Mouse (Mus musculus) adrenal gland, adult 2 months (tissue): ENCODE measurements around the gene Tmem222. TPM values are rescaled to one million over a fixed set of nuclear protein-coding genes. Genes with fewer than 3 reads are reported as not detected.

ENCODE experiments used
- DNase-seq: peaks from one replicate; pipeline ENCODE4 v3.0.0; 2021
- polyA plus RNA-seq: library from polyadenylated mRNA; depleted of rRNA; stranded (reverse); fragments of >200 nt; gene quantifications from 2 replicates; pipeline ENCODE4 v1.2.3, GENCODE M21; 2012
- total RNA-seq, 2 experiments: library from RNA; stranded (reverse); gene quantifications; 2 replicates each; pipeline ENCODE4 v1.2.3; 2021

Gene Tmem222
- total and polyA plus RNA-seq, 3 experiments = 59.7 to 125 (median 78.2) TPM

DNA sequence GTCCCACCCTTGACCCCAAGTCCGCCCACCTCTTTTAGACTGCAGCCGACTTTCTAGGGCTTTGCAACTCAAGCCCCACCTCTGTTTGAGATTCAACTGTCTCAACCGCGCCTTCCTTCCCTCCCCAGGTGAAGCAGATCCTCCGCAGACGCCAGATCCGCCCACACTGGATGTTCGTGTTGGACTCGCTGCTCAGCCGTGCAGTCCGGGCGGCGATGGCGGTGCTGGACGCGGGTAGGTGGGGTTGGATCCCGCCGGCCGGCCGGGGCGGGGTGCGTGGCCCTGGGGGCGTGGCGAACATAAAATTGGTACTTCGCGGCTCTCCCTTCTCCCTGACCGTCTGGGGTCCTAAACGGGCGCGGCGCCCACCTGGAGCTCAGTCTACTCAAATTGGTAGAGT lies 26.4 kb downstream of the Tmem222 start:
- no peak for DNase-seq

DNA sequence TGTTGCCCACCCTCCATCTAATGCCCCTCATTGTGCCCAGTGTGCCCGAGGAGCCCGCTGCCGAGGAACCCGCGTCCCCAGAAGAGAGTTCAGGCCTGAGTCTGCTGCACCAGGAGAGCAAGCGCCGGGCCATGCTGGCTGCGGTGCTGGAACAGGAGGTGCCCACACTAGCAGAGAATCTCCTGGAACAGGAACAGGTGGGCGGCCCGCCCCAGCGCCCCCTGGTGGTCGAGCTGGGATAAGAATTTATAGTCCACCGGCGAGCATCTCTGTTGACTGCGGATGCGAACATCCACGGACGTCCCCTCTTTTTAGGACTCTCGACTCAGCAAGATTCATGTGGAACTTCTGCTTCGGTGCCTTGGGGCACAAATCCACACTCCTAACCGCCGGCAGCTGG lies 27.0 kb downstream of the Tmem222 start:
- DNase-seq = peak; percentile 74

DNA sequence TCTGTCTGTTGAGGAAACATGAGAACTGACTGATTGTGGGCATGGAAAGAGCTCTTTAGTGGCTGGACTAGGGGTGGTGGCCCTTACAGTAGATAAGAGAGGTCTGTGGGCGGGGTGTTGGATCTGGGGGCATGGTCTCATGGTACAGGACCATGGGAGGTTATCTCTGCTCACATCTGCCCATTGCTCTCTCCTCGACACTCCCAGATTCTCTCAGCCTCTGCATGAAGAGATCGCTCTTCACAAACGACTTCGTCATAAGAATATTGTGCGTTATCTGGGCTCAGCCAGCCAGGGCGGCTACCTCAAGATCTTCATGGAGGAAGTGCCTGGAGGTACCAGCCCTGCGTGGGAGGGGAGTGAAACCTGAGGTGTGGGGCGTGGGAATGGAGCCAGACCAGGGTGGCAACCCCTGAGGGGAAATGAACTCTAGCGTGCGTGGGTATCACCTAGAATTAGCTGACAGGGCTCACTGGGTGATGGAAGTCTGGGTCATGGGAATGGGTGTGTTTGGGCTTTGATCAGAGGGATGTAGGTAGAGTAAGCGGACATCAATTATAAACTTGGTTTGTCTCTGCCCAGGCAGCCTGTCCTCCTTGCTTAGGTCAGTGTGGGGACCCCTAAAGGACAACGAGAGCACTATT lies 29.7 kb downstream of the Tmem222 start:
- DNase-seq = no peak

DNA sequence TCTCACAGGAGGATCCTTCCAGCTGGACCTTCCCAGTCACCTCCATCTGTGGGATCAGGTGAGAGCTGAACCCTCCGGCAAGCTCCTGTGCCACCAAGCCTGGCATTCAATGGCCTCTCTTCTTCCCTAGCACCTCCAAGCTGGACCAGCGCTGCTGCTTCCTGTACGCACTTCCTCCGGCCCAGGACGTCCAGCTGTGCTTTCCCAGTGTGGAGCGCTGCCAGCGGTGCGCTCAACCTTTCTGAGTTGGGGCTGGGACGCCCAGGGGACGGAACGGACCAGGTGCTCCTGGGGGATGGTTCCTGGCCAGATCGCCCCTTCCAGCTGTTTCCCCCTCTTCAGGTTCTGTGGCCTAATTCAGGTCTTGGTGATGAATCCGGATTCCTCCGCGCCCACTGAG lies 30.5 kb downstream of the Tmem222 start:
- peak; percentile 52 for DNase-seq

DNA sequence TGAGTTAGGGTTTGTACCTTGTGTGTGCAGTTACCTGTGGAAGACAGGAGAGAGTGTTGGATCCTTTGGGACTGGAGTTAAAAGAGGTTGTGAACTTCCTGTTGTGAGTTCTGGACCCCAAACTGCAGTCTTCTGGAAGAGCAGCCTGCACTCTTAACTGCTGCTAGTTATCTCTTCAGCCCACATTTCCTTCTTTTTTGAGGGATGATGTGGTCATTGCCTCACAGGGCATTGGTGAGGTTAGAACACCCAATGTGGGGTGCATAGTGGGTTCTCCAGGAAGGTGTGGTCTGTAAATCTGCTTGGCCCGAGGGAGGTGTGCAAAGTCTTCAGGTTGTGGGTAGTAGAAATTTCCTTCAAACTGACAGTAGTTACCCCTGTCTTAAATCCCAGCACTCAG lies 33.3 kb downstream of the Tmem222 start:
- DNase-seq = no peak

DNA sequence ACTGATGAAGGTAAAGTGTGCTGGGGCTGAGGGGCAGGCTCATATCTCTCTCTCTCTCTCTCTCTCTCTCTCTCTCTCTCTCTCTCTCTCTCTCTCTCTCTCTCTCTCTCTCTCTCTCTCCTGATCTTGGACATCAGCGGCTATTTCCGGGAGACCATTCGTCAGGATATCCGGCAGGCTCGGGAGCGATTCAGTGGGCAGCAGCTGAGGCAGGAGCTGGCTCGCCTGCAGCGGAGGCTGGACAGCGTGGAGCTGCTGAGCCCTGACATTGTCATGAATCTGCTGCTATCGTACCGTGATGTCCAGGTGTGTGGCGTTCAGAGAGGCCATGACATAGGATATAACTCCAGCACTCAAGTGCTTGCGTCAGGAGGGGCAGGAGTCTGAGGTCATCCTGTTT lies 34.1 kb downstream of the Tmem222 start:
- DNase-seq = no peak

DNA sequence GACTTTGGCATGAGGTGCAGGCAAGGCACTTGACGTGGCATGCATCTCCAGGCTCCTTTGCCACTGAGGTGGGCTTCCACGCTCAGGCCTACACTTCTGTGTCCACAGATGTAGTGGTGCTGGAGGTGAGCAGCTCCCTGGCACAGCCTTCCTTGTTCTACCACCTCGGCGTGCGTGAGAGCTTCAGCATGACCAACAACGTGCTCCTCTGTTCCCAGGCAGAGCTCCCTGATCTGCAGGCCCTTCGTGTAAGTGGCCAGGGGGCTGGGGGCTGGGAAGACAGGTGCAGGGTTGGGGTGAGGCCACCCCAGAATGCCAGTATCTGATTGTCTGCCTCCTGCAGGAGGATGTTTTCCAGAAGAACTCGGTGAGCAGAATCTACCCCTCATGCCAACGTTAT lies 34.9 kb downstream of the Tmem222 start:
- DNase-seq = no peak

DNA sequence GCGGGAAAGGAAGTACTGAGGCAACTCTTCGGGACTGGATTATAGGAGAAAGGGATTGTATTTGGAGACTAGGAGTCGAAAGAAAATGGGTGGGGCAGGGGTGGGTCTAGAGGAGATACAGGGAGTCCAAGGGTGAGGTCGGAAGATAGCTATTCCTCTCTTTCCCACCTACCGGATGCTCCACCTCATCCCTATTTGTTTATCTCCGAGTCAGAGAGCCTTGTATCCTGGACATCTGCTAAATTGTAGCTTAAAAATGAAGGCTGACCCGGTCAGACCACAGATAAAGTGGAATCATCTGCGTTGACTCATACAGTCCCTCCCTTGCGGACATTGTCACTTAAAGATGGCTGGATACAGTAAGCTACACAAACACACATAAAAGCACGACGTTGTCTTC lies 35.7 kb downstream of the Tmem222 start:
- no peak for DNase-seq

DNA sequence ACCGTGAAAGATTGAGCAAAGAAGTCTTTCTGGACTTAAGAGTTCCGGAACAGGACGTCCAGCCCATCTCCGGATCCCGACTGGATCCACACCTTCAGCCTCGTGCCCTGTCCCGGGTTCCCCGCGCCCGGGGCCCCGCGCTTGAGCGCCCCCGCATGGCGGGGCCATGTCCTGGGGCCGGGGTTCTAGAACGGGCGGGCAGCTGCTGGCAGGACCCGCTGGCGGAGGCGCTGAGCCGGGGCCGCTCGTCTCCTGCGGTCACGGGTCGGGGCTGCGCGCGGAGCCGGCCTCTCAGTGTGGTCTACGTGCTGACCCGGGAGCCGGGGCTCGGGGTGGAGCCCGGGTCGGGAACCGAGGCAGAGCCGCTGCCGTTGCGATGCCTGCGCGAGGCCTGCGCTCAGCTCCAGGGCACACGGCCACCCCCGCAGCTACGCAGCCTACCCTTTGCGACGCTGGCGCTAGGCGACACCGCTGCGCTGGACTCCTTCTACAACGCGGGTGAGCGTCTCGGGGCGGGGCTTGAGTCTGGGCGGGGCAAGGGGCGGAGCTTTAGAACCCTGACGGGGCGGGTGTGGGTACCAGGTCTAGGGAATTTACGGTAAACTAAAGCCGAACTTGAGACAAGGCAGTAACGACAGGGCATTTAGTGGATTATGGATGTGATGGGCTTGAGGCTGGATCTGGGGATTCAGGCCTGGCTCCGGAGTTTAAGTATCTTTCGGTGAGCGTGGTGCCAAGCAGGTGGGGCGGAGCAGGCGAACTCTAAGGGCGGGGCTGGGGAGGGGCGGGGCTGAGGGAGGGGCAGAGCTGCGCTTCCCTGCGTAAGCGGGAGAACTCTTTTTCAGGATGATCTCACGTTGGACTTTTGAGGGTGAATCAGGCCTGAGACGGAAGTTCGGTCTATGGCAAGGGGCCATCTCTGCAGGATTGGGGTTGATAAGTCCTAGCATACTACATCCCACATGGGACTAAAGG lies 36.4 kb downstream of the Tmem222 start:
- DNase-seq = peak; percentile 96

DNA sequence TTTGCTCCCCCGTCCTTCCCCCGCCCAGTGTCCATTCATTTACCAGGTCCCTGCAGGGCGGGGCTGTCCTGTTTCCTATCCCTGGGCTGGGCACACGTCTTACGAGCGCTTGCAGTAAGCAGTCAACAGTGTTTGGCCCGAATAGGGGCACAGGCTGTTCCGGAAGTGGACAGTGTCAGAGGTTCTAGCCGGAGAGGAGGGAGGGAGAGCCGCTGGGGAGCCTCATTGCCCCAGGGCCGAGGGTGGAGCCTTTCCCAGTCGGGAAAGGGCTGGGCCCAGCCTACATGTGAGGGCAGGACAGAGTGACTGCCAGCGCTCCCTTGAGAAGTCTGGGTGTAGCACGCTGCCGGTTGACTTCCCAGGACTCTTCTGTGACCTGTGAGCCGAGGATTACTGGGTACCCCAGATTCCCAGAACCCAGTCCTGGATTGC lies 37.1 kb downstream of the Tmem222 start, which contains the start of gene Map3k6:
TSS of gene Map3k6 (plus strand) at position 329 of the 432 bp plus-strand sequence.
- peak; percentile 91 for DNase-seq

DNA sequence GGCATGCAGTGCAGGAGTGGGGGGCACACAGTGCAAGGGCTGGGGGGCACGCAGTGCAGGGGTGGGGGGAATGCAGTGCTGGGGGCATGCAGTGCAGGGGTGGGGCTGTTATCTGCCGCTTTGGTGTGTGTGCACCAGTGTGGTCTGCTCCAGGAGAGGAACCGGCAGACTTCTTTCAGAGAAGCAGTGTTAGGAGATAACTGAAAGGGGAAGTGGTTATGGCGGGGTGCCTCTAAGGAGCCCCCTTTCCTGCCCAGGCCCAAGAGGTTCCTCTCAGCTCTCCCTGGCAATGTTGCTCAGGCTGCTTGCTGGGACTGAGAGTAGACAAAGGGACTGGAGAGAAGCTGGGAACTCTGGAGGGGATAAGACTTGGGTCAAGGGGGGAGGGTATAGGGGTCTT lies 39.7 kb downstream of the Tmem222 start:
- no peak for DNase-seq

DNA sequence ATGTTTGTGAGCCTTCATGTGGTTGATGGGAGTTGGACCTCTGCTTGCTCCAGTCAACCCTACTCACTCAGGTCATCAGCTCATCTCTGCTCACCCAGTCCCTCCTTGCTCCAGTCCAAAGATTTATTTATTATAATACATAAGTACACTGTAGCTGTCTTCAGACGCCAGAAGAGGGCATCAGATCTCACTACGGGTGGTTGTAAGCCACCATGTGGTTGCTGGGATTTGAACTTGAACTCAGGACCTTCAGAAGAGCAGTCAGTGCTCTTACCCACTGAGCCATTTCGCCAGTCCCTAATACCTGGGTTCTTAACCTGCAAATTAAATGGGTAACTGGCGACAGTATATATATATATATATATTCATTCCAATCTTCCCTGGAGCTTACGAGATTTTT lies 42.2 kb downstream of the Tmem222 start:
- no peak for DNase-seq

DNA sequence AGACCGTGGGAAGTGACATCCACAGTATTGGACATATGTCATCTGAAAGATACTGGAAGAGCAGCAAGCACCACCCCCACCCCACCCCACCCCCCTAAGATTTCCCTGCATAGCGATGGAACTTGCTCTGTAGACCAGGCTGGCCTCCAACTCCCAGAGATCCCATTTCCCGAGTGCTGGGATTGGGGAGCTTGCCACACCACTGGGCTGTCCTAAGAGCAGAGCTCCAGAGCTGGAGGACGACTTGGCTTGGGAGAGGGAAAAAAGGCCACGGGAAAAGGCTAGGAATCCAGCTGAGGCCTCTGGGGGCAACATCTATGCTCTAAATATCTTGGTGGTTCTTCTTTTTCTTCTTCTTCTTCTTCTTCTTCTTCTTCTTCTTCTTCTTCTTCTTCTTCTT lies 42.8 kb downstream of the Tmem222 start:
- DNase-seq = no peak

DNA sequence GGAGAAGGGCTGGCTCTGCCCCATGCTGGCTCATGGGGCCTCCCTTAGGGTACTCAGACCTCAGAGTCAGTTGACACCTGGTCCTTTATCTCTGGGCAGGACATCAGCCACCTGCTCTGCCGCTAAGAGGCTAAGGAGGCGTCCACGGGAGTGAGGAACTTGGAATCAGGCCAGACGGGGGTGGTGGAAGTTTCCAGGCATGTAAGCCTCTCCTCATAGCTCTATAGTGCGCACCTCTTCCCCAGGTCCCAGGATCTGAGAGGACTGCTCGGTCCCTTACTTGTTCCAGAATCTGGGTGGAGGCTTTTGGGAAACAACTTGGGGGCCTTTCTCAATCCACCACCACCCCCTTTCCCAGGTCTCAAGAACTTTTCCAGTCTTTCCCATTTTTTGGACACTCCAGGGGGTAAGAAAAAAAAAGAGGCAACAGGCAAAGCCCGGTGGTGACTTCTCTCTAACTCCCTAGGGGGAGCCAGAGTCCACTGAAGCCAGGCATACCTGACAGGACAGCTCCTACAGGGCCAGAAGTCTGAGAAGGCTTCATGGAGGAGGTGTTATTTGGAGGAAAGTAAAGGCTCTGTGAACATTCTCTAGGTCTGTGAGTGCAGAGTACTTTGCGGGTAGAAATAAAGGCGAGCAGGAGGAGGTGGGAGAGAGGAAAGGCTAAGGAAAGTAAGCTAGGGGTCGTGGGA lies 44.2 kb downstream of the Tmem222 start:
- peak; percentile 58 for DNase-seq

DNA sequence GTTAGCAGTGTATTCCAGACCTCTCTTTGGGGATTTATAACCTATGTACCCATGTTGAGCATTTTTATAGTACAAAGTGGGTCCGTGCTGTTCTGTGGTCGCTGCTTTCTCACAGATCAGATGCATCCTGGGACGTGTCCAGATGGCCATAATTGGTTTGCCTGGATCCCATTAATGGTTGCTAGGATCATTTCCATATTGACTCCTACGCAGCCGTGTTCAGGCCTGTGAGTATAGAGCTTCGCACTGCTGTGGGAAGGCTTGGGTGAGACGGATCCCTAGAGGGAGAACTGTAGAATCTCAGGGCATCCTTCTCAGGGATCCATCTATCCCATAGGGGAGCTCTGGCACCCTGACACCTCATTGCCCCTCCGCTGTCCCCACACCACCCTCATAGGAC lies 48.0 kb downstream of the Tmem222 start:
- no peak for DNase-seq

DNA sequence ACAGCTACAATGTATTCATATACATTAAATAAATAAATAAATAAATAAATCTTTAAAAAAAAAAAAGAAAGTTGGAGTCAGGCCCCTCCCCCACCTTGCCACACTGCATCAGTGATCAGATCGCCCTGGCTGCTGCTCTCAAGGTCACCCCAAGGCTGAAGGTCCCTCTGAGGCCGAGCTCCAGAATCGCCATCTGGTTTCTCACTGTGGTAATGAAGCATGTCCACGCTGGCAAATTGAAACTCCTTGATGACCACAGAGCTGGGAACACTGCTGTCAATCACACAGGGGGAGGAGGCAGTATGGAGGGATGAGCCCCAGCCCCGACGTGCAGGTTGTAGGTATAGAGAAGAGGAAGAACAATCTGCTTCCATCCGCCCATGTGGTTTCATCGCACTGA lies 50.0 kb downstream of the Tmem222 start:
- peak; percentile 52 for DNase-seq

DNA sequence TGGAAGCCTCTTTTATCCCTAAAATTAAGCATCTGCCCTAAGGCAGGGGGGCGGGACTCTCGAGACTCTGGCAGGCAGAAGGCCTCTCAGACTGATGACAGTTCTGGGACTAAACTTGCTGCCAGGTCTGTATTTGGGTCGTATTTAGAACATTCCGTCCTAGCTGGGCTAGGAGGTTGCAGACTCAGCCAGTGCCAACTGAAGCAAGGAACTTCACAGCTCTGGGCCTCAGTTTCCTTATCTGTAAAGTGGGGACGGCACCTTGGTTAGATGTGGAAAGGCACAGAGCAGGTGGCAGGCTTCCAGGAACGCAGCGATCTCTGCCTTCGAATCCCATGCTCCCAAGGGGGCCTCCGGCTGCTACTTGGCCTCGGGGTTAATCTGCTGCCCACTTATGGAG lies 51.5 kb downstream of the Tmem222 start:
- DNase-seq = no peak

DNA sequence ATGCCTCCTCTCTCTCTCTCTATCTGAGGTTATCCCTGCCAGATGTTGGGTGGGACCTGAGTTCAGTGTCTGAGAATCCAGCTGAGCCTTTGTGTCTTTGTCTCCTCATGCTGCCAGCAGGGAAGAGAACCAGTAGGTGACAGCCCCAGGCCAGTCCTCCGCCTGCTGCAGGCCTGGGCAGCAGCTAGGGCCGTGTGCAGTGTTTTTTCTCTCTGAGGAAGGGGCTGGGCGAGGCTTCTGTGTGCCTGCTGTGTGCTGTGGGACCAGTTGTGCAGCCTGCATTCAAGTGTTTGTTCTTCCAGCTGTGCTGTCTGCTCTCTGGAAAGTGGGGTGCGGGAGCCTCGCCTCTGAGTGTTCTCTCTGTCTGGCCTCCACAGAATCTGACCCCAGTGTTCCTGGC lies 53.7 kb downstream of the Tmem222 start:
- DNase-seq = no peak

DNA sequence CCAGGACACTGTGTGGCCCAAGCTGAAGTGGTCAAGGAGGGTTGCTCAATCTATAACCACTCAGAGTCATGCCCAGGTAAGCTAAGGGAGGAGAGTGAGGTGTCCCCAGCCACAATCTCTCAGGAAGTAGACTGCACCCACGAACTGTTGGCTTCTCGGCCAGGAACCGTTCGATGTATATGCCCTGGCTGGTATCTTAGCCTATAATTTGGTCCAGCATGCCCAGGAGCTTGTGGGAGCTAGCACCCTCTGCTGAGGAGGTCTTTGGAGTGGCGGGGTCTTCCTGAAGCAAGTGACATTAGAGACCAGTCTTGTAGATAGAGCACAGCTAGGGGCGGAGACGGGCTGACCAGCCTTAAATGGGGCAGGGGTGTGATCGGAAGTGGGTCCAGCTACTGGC lies 55.9 kb downstream of the Tmem222 start:
- no peak for DNase-seq

DNA sequence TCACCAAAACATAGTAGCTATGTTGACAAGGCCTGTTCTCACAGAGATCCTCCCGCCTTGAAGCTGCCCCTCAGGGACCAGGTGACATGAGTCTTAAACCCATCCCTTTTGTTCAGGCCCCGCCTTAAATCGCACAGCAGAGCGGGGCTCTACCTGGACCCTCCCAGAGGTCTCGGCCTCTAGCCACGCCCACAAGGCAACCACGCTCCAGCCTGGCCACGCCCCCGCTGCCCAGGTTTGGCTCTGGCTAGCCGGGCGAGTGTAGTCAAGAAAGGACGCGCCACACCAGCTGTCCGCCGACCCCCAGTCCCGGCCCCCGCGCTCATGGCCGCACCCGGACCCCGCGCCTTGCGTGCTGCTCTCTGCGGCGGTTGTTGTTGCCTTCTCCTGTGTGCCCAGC lies 56.9 kb downstream of the Tmem222 start:
- DNase-seq = peak; percentile 50

DNA sequence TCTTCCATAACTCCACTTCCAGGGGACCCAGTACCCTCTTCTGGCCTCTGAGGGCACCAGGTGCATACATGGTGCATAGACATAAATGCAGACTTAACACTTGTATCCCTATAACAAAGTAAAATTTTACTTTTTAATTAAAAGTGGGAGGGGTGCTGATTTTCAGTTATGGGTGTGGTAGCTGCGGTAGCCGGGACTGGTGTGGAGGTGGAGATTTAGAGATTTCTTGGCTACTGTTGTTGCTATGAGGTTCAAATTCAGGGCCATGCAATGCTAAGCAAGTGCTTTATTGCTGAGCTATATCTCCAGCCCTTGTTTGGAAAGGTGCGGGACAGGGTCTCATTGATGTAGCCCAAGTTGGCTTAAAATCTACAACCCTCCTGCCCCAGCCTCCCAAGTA lies 58.8 kb downstream of the Tmem222 start:
- DNase-seq = no peak

DNA sequence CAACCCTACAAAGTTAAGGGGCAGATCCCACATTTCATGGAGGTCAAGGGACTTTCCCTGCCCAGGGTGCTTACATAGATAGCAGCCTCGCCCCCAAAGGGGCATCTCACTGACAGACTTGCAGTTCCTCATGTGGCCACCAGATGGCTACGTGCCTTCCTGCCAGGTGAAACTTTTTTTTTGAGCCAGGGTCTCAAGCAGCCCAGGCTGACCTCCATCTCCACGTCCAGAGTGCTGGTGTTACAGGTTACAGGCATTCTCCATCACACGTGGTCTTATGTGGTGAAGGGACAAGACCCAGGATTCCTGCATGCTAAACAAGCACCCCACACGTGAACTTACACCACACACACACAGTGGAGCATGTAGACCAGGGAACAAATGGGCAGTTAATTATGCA lies 60.0 kb downstream of the Tmem222 start:
- no peak for DNase-seq
